Comparison of ENCODE assay signal across 22 mouse cellular contexts in genomic region chr19:37493378-37493777, GRCm38 (mm10). TPM values are rescaled to one million over a fixed set of nuclear protein-coding genes. Genes with fewer than 3 reads are reported as not detected.
DNase-seq lines count a peak whose midpoint lies in the region; ATAC-seq and TF ChIP-seq lines count a peak whose summit lies in the region.
"Had no signal": no experiment of that assay in that cellular context is flagged by ENCODE, and none has a peak within 500 bp of the region (broad histone marks: within the 10 kb centered on the region; RNA-seq: fewer than 3 reads in every experiment).

No protein-coding gene starts in this region.

- H3K27ac ChIP-seq in liver, adult 2 months (replicated peaks; ENCODE audit: insufficient read depth, low read depth, low read length), result no peak overlapping the region
- no peak overlapping the region for H3K27ac ChIP-seq in midbrain, embryonic 11.5 days (ENCODE audit: low read depth, low read length)
- no peak overlapping the region for H3K27ac ChIP-seq in midbrain, postnatal 0 days (ENCODE audit: low read depth, low read length)
- H3K27ac ChIP-seq in MEL (ENCODE audit: control insufficient read depth, low read depth, low read length), result peak overlapping the region; percentile 42
- peak overlapping the region; percentile 82 for H3K27ac ChIP-seq in liver, postnatal 0 days (ENCODE audit: low read depth)
- H3K27ac ChIP-seq: forebrain, embryonic 10.5 days; forebrain, embryonic 13.5 days; hindbrain, embryonic 13.5 days had no signal

- no peak for TF ChIP-seq POLR2A in liver, adult 2 months (IDR thresholded peaks at IDR 0.05; ENCODE audit: extremely low read depth, insufficient read depth, low read length)
- TF ChIP-seq POLR2A in MEL (IDR thresholded peaks at IDR 0.05; ENCODE audit: control insufficient read depth in 1 of 2, insufficient read depth in 1 of 2, low read depth in 1 of 2, low read length in 2 of 2, poor library complexity in 1 of 2), result no peak

- no peak for ATAC-seq in midbrain, embryonic 11.5 days (ENCODE audit: low FRiP score)
- ATAC-seq in midbrain, postnatal 0 days (ENCODE audit: low FRiP score), result no peak
- peak; percentile 75 for ATAC-seq in liver, postnatal 0 days
- ATAC-seq: CD4-positive, CD25-positive, alpha-beta regulatory T cell, adult 4 months; forebrain, embryonic 13.5 days; forebrain, embryonic 16.5 days; hindbrain, embryonic 16.5 days; Patski had no signal

- no peaks in the 10 kb centered on the region for H3K9me3 ChIP-seq in midbrain, embryonic 11.5 days (ENCODE audit: control insufficient read depth, low read length)
- H3K9me3 ChIP-seq in midbrain, postnatal 0 days (ENCODE audit: low read length), result no peaks in the 10 kb centered on the region
- no peaks in the 10 kb centered on the region for H3K9me3 ChIP-seq in MEL (replicated peaks; ENCODE audit: insufficient read depth, low read length)
- H3K9me3 ChIP-seq in liver, postnatal 0 days (ENCODE audit: low read length), result no peaks in the 10 kb centered on the region
- H3K9me3 ChIP-seq: forebrain, embryonic 13.5 days; heart, embryonic 10.5 days; hindbrain, embryonic 13.5 days had no signal

- H3K36me3 ChIP-seq in liver, adult 2 months (ENCODE audit: control insufficient read depth, insufficient read depth, low read length), result no peaks in the 10 kb centered on the region
- no peaks in the 10 kb centered on the region for H3K36me3 ChIP-seq in midbrain, embryonic 11.5 days (ENCODE audit: control insufficient read depth, insufficient read depth, low read length)
- no peaks in the 10 kb centered on the region for H3K36me3 ChIP-seq in midbrain, postnatal 0 days (ENCODE audit: insufficient read depth, low read length)
- peaks cover 0 to 19% of the 10 kb centered on the region in 2 experiments; a peak in 2 of 4 replicates for H3K36me3 ChIP-seq in MEL (ENCODE audit: control insufficient read depth in 1 of 2, insufficient read depth in 2 of 2, low read length in 2 of 2)
- H3K36me3 ChIP-seq in liver, postnatal 0 days (replicated peaks; ENCODE audit: insufficient read depth, low read length), result no peaks in the 10 kb centered on the region
- H3K36me3 ChIP-seq: forebrain, embryonic 10.5 days; heart, embryonic 10.5 days; hindbrain, embryonic 13.5 days had no signal

- H3K4me1 ChIP-seq in liver, adult 2 months (ENCODE audit: control insufficient read depth, insufficient read depth, low read length), result peaks cover 21% of the 10 kb centered on the region
- H3K4me1 ChIP-seq in midbrain, embryonic 11.5 days (ENCODE audit: control insufficient read depth, insufficient read depth, low read length), result no peaks in the 10 kb centered on the region
- no peaks in the 10 kb centered on the region for H3K4me1 ChIP-seq in midbrain, postnatal 0 days (ENCODE audit: insufficient read depth, low read length)
- H3K4me1 ChIP-seq in MEL (ENCODE audit: control insufficient read depth in 1 of 2, insufficient read depth in 2 of 2, low read length in 2 of 2), result peaks cover 8 to 14% of the 10 kb centered on the region in 2 experiments
- peaks cover 38% of the 10 kb centered on the region for H3K4me1 ChIP-seq in liver, postnatal 0 days (ENCODE audit: insufficient read depth)
- H3K4me1 ChIP-seq: forebrain, embryonic 13.5 days; hindbrain, embryonic 13.5 days had no signal

- TF ChIP-seq CTCF in liver, adult 2 months (IDR thresholded peaks at IDR 0.05; ENCODE audit: low read depth, low read length), result no peak
- TF ChIP-seq CTCF in midbrain, postnatal 0 days (IDR thresholded peaks at IDR 0.05), result no peak
- no peak for TF ChIP-seq CTCF in MEL (IDR thresholded peaks at IDR 0.05 in 2 of 3, conservative IDR thresholded peaks at IDR 0.05 in 1 of 3; ENCODE audit: control insufficient read depth in 1 of 3, insufficient read depth in 1 of 3, low read depth in 2 of 3, low read length in 3 of 3, poor library complexity in 1 of 3, severe bottlenecking in 1 of 3)
- TF ChIP-seq CTCF in liver, postnatal 0 days (IDR thresholded peaks at IDR 0.05; ENCODE audit: low read depth), result no peak

- H3K4me3 ChIP-seq in liver, adult 2 months (ENCODE audit: insufficient read depth, low read depth, low read length), result no peak overlapping the region
- H3K4me3 ChIP-seq in midbrain, embryonic 11.5 days (ENCODE audit: low read depth, low read length), result no peak overlapping the region
- no peak overlapping the region for H3K4me3 ChIP-seq in midbrain, postnatal 0 days (ENCODE audit: low read depth, low read length)
- no peak overlapping the region for H3K4me3 ChIP-seq in MEL (ENCODE audit: control insufficient read depth in 1 of 2, insufficient read depth in 1 of 2, low read depth in 2 of 2, low read length in 2 of 2)
- H3K4me3 ChIP-seq in liver, postnatal 0 days (ENCODE audit: low read depth, low read length), result no peak overlapping the region
- H3K4me3 ChIP-seq: forebrain, embryonic 10.5 days; forebrain, embryonic 13.5 days; hindbrain, embryonic 13.5 days had no signal

- no peak overlapping the region for H3K4me2 ChIP-seq in midbrain, embryonic 11.5 days
- H3K4me2 ChIP-seq in midbrain, postnatal 0 days (ENCODE audit: low read depth, low read length, poor library complexity, severe bottlenecking), result no peak overlapping the region
- H3K4me2 ChIP-seq in liver, postnatal 0 days (ENCODE audit: low read depth, low read length), result no peak overlapping the region
- H3K4me2 ChIP-seq: forebrain, embryonic 13.5 days; hindbrain, embryonic 13.5 days had no signal

- no peak for TF ChIP-seq RAD21 in MEL (IDR thresholded peaks at IDR 0.05; ENCODE audit: low read depth, low read length)

- 18% methylated on average over 9 of the region's 9 CpGs for WGBS in liver, adult 2 months
- WGBS in midbrain, embryonic 11.5 days, result 78% methylated on average over 9 of the region's 9 CpGs
- 82% methylated on average over 9 of the region's 9 CpGs for WGBS in midbrain, postnatal 0 days
- 26% methylated on average over 9 of the region's 9 CpGs for WGBS in liver, postnatal 0 days (ENCODE audit: insufficient replicate concordance)

- TF ChIP-seq EP300 in MEL (IDR thresholded peaks at IDR 0.05; ENCODE audit: low read depth in 1 of 2, low read length in 2 of 2), result no peak
- TF ChIP-seq EP300 in liver, postnatal 0 days (IDR thresholded peaks at IDR 0.05; ENCODE audit: low read depth), result peak; percentile 22; the same call in 1 of the 2 replicates

- DNase-seq in liver, adult 2 months (ENCODE audit: extremely low read depth, low read depth, low spot score), result peak; percentile 73
- DNase-seq in liver, result no peak
- peak; percentile 61 for DNase-seq in midbrain, embryonic 11.5 days (ENCODE audit: low spot score, missing footprints)
- no peak for DNase-seq in midbrain, postnatal 0 days (ENCODE audit: low spot score)
- no peak for DNase-seq in MEL (ENCODE audit: low read depth, low spot score)
- peak; percentile 51 for DNase-seq in liver, postnatal 0 days
- DNase-seq in kidney, postnatal 36 days, result no peak
- DNase-seq: adrenal gland, postnatal 10 days; adrenal gland, postnatal 36 days; cerebellum, adult 18-20 months; cerebellum, adult 9-10 months; cerebellum, postnatal 14 days; gastrocnemius, postnatal 10 days; gastrocnemius, postnatal 36 days had no signal

- H3K79me2 ChIP-seq in liver, adult 2 months (ENCODE audit: control insufficient read depth, insufficient read depth, low read length), result no peaks in the 10 kb centered on the region
- no peaks in the 10 kb centered on the region for H3K79me2 ChIP-seq in MEL (ENCODE audit: control insufficient read depth, insufficient read depth, low read length, poor library complexity)

- no peak overlapping the region for H3K9ac ChIP-seq in liver, adult 2 months (ENCODE audit: low read depth, low read length)
- no peak overlapping the region for H3K9ac ChIP-seq in midbrain, embryonic 11.5 days (ENCODE audit: low read length)
- no peak overlapping the region for H3K9ac ChIP-seq in midbrain, postnatal 0 days (replicated peaks; ENCODE audit: low read length, poor library complexity, severe bottlenecking)
- no peak overlapping the region for H3K9ac ChIP-seq in MEL (ENCODE audit: control insufficient read depth, low read depth, low read length, poor library complexity, severe bottlenecking)
- no peak overlapping the region for H3K9ac ChIP-seq in liver, postnatal 0 days (replicated peaks)
- H3K9ac ChIP-seq: forebrain, embryonic 13.5 days; hindbrain, embryonic 13.5 days had no signal

- H3K27me3 ChIP-seq in liver, adult 2 months (ENCODE audit: control insufficient read depth, insufficient read depth, low read length), result no peaks in the 10 kb centered on the region
- H3K27me3 ChIP-seq in midbrain, embryonic 11.5 days (ENCODE audit: control insufficient read depth, insufficient read depth, low read length), result no peaks in the 10 kb centered on the region
- H3K27me3 ChIP-seq in midbrain, postnatal 0 days (ENCODE audit: insufficient read depth, low read length), result no peaks in the 10 kb centered on the region
- H3K27me3 ChIP-seq in MEL (ENCODE audit: control insufficient read depth in 1 of 2, insufficient read depth in 2 of 2, low read length in 2 of 2), result no peaks in the 10 kb centered on the region
- no peaks in the 10 kb centered on the region for H3K27me3 ChIP-seq in liver, postnatal 0 days (ENCODE audit: insufficient read depth, low read length)
- H3K27me3 ChIP-seq: forebrain, embryonic 13.5 days; hindbrain, embryonic 13.5 days had no signal

TF ChIP-seq in MEL, 35 proteins besides CTCF, POLR2A, EP300 and RAD21 (continues in another document):
- TF ChIP-seq SIN3A (IDR thresholded peaks at IDR 0.05; ENCODE audit: low read length), result no peak
- no peak for TF ChIP-seq ZC3H11A (IDR thresholded peaks at IDR 0.05; ENCODE audit: low read depth, low read length)

RNA-seq across cellular contexts. Expression of gene Exoc6, which starts 56.8 kb away (rescaled TPM):
- total RNA-seq in liver, adult 2 months (2014; rRNA removed), result 18.0 and 21.8 TPM in 2 replicates
- 6.4 and 6.7 TPM in 2 replicates for polyA plus RNA-seq in liver, adult 2 months (2012; rRNA removed)
- polyA plus RNA-seq in midbrain, embryonic 11.5 days (2014; fragmentation: Nextera tagmentation; extraction: Ambion mirVana), result 8.6 and 9.6 TPM in 2 replicates
- 27.2 and 29.2 TPM in 2 replicates for total RNA-seq in midbrain, postnatal 0 days (2014; rRNA removed)
- polyA plus RNA-seq in midbrain, postnatal 0 days (2015; fragmentation: Nextera tagmentation; extraction: Ambion mirVana), result 25.5 and 27.5 TPM in 2 replicates
- 30.2 and 30.9 TPM in 2 replicates for total RNA-seq in MEL (2012; rRNA removed)
- 10 to 100 TPM in 1 of 2 experiments, not detected in 1; 41.2 TPM for polyA plus RNA-seq in MEL (2012; ENCODE audit: insufficient read depth in 1 of 2, insufficient read length in 2 of 2, low read depth in 1 of 2, low replicate concordance in 2 of 2, missing spikeins in 1 of 2)
- polyA plus RNA-seq in liver, postnatal 0 days (2015; fragmentation: Nextera tagmentation; extraction: Ambion mirVana), result 15.2 and 18.9 TPM in 2 replicates

RNA-seq across cellular contexts. Expression of gene Hhex, which starts 58.8 kb away (rescaled TPM):
- total RNA-seq in liver, adult 2 months (2014; rRNA removed), result 15.9 and 28.4 TPM in 2 replicates
- 73.0 and 107 TPM in 2 replicates for polyA plus RNA-seq in liver, adult 2 months (2012; rRNA removed)
- polyA plus RNA-seq in midbrain, embryonic 11.5 days (2014; fragmentation: Nextera tagmentation; extraction: Ambion mirVana), result 4.5 and 5.4 TPM in 2 replicates
- total RNA-seq in midbrain, postnatal 0 days (2014; rRNA removed), result 0.80 and 0.99 TPM in 2 replicates
- polyA plus RNA-seq in midbrain, postnatal 0 days (2015; fragmentation: Nextera tagmentation; extraction: Ambion mirVana), result 2.8 and 3.5 TPM in 2 replicates
- not detected in 2 replicates for total RNA-seq in MEL (2012; rRNA removed)
- not detected for polyA plus RNA-seq in MEL (2012; ENCODE audit: insufficient read depth in 1 of 2, insufficient read length in 2 of 2, low read depth in 1 of 2, low replicate concordance in 2 of 2, missing spikeins in 1 of 2)
- 54.5 and 56.4 TPM in 2 replicates for polyA plus RNA-seq in liver, postnatal 0 days (2015; fragmentation: Nextera tagmentation; extraction: Ambion mirVana)

Comparison
In these comparisons a context has a peak if more than half of its experiments do, and no peak if none do; other contexts are left out.
1. DNase-seq: peak in liver, adult 2 months (single experiment), midbrain, embryonic 11.5 days (single experiment) and liver, postnatal 0 days (single experiment); none in liver (single experiment), midbrain, postnatal 0 days (single experiment), MEL (single experiment) and kidney, postnatal 36 days (0 of 2).
2. H3K27ac ChIP-seq: peak in MEL (single experiment) and liver, postnatal 0 days (single experiment); none in liver, adult 2 months (single experiment), midbrain, embryonic 11.5 days (single experiment) and midbrain, postnatal 0 days (single experiment).